Mouse (Mus musculus): ENCODE measurements around the gene Rfc1. TPM values are rescaled to one million over a fixed set of nuclear protein-coding genes. Genes with fewer than 3 reads are reported as not detected.

Gene Rfc1
- total RNA-seq (2014; fragmentation: Nextera tagmentation) (109 and 133 TPM in 2 replicates), total RNA-seq (2017) (98.5 and 111 TPM in 2 replicates), polyA plus RNA-seq (2012) (10.4 and 33.4 TPM in 2 replicates)

DNA sequence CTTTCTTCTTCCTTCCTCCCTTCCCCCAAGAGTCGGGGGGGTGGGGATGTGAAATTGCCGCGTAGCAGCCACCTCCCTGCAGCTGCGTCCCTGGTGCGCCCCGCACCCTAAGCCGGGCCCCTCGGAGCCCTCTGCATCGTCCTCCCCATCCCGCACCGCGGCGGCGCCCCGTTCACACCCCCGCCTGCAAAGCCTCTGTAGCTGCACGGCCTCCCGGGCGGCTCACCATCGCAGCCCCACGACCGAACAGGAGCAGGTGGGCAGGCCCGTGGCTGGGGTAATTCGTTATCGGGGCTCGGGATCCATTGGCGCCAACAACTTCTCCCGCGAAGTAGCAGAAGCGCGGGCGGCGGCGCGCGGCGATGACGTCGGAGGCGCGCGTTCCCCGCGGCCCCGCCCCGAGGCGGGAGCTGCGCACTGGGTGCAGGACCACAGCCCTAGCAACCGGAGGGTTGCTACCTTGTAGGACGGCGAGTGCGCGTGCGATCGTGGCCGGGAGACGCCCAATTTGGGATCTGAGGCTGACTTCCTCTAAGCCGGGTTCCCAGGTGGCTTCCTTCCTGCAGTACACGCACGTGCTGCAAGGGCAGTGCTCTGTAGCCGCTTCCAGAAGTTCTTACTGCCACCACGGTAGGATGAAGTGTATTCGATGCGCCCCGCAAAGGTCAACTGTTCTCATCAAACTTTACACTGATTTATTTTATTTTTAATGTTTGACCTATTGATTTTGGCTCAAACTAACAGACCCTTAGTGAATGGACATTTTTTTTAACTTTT lies at the start of gene Rfc1:
TSS of gene Rfc1 (minus strand) at position 373 of the 777 bp plus-strand sequence.
- DNase-seq (ENCODE audit: low spot score) (peak; percentile 91), ATAC-seq (ENCODE audit: extremely low read depth, insufficient number of reproducible peaks, low FRiP score, poor library complexity, severe bottlenecking) (peak; percentile 92)
- H3K27me3 ChIP-seq (ENCODE audit: insufficient read depth, low read length): peaks cover 4% of the 10 kb centered on the region; the same call in 1 of the 2 replicates
- H3K9me3 ChIP-seq (replicated peaks): no peaks in the 10 kb centered on the region
- peaks cover 24% of the 10 kb centered on the region for H3K4me1 ChIP-seq (ENCODE audit: insufficient read depth, low read depth, low read length)
- no peak for TF ChIP-seq POLR2AphosphoS5 (IDR thresholded peaks at IDR 0.05; ENCODE audit: insufficient replicate concordance, low read depth, low read length)
- TF ChIP-seq TAL1 (conservative IDR thresholded peaks at IDR 0.05; ENCODE audit: low read depth, low read length): no peak
- no peak for TF ChIP-seq GATA2 (IDR thresholded peaks at IDR 0.05; ENCODE audit: borderline replicate concordance, low read depth, low read length)
- TF ChIP-seq CTCF (IDR thresholded peaks at IDR 0.05; ENCODE audit: low read depth, low read length): no peak
- no peak for TF ChIP-seq GATA1 (IDR thresholded peaks at IDR 0.05; ENCODE audit: borderline replicate concordance, low read length)
- peak within 1 kb of the TSS; percentile 94 for H3K4me3 ChIP-seq (ENCODE audit: low read depth, low read length)
- H3K36me3 ChIP-seq (replicated peaks): peaks cover 32% of the 10 kb centered on the region

DNA sequence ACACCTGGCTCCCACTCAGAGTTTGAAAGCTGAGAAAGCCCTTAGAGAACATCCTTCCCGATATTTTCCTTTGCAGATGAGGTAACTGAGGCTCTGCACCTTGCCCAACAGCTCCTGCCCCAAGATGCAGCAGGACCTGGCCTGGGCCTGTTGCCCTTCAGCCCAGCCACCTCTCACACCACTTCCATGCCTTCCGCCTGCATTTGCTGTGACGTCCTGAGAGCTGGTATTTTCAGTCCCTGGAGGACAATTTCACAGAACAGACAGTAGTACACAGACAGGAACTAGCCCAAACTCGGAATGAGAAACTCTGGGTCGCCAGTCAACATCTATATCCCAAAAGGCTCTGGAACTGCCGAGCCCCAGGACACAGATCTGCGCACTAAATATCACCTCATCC lies 39.3 kb upstream of the Rfc1 start:
- Histone ChIP-seq H3K9me3 (replicated peaks) (no peaks in the 10 kb centered on the region), H3K4me3 (ENCODE audit: low read depth, low read length) (no peak overlapping the region), H3K4me1 (ENCODE audit: insufficient read depth, low read depth, low read length) (no peaks in the 10 kb centered on the region; the same call in 1 of the 2 replicates), H3K36me3 (replicated peaks) (no peaks in the 10 kb centered on the region), H3K27me3 (ENCODE audit: insufficient read depth, low read length) (peaks cover 53% of the 10 kb centered on the region)
- no peak for TF ChIP-seq GATA2 (IDR thresholded peaks at IDR 0.05; ENCODE audit: borderline replicate concordance, low read depth, low read length)
- ATAC-seq (ENCODE audit: extremely low read depth, insufficient number of reproducible peaks, low FRiP score, poor library complexity, severe bottlenecking): no peak
- no peak for DNase-seq (ENCODE audit: low spot score)

GRCm38 (mm10) chr5:65371551-65371950 lies 36.1 kb upstream of the Rfc1 start:
- TF ChIP-seq GATA2 (IDR thresholded peaks at IDR 0.05; ENCODE audit: borderline replicate concordance, low read depth, low read length) (no peak), POLR2AphosphoS5 (IDR thresholded peaks at IDR 0.05; ENCODE audit: insufficient replicate concordance, low read depth, low read length) (no peak)
- ATAC-seq (ENCODE audit: extremely low read depth, insufficient number of reproducible peaks, low FRiP score, poor library complexity, severe bottlenecking) (no peak), DNase-seq (ENCODE audit: low spot score) (no peak)
- Histone ChIP-seq H3K36me3 (replicated peaks) (no peaks in the 10 kb centered on the region), H3K27me3 (ENCODE audit: insufficient read depth, low read length) (peaks cover 52% of the 10 kb centered on the region), H3K9me3 (replicated peaks) (no peaks in the 10 kb centered on the region), H3K4me1 (ENCODE audit: insufficient read depth, low read depth, low read length) (no peaks in the 10 kb centered on the region), H3K4me3 (ENCODE audit: low read depth, low read length) (no peak overlapping the region)

GRCm38 (mm10) chr5:65367837-65368236 lies 32.4 kb upstream of the Rfc1 start:
- no peak for ATAC-seq (ENCODE audit: extremely low read depth, insufficient number of reproducible peaks, low FRiP score, poor library complexity, severe bottlenecking)

DNA sequence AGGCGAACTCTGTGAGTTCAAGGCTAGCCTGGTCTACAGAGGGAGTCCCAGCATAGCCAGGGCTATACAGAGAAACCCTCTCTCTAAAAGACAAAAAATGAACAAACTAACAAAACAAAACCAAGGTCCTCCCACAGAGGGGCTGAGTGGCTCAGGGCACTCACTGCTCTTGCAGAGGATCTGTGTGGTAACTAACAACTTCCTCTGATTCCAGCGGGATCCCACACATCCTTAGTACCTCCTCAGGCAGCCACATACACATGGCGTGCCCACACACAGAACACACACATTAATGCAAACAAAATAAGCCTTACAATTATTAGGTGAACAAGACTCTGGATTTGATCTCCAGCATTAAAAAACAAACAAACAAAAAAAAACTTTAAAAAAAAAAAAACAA lies 22.3 kb upstream of the Rfc1 start:
- Histone ChIP-seq H3K4me3 (ENCODE audit: low read depth, low read length) (no peak overlapping the region), H3K9me3 (replicated peaks) (no peaks in the 10 kb centered on the region), H3K27me3 (ENCODE audit: insufficient read depth, low read length) (peaks cover 17% of the 10 kb centered on the region), H3K4me1 (ENCODE audit: insufficient read depth, low read depth, low read length) (0 out of 2 replicates have a peak, but pooled peaks cover 2% of the 10 kb centered on the region), H3K36me3 (replicated peaks) (no peaks in the 10 kb centered on the region)
- DNase-seq (ENCODE audit: low spot score) (no peak), ATAC-seq (ENCODE audit: extremely low read depth, insufficient number of reproducible peaks, low FRiP score, poor library complexity, severe bottlenecking) (no peak)
- no peak for TF ChIP-seq GATA1 (IDR thresholded peaks at IDR 0.05; ENCODE audit: borderline replicate concordance, low read length)
- no peak for TF ChIP-seq GATA2 (IDR thresholded peaks at IDR 0.05; ENCODE audit: borderline replicate concordance, low read depth, low read length)
- no peak for TF ChIP-seq CTCF (IDR thresholded peaks at IDR 0.05; ENCODE audit: low read depth, low read length)
- TF ChIP-seq POLR2AphosphoS5 (IDR thresholded peaks at IDR 0.05; ENCODE audit: insufficient replicate concordance, low read depth, low read length): no peak
- no peak for TF ChIP-seq TAL1 (conservative IDR thresholded peaks at IDR 0.05; ENCODE audit: low read depth, low read length)

More at GRCm38 (mm10) chr5:65367837-65368236, 32.4 kb upstream of the Rfc1 start:
- TF ChIP-seq TAL1 (conservative IDR thresholded peaks at IDR 0.05; ENCODE audit: low read depth, low read length): no peak
- TF ChIP-seq CTCF (IDR thresholded peaks at IDR 0.05; ENCODE audit: low read depth, low read length): no peak
- no peak for TF ChIP-seq GATA2 (IDR thresholded peaks at IDR 0.05; ENCODE audit: borderline replicate concordance, low read depth, low read length)
- TF ChIP-seq GATA1 (IDR thresholded peaks at IDR 0.05; ENCODE audit: borderline replicate concordance, low read length): no peak
- no peak for TF ChIP-seq POLR2AphosphoS5 (IDR thresholded peaks at IDR 0.05; ENCODE audit: insufficient replicate concordance, low read depth, low read length)
- Histone ChIP-seq H3K4me1 (ENCODE audit: insufficient read depth, low read depth, low read length) (no peaks in the 10 kb centered on the region), H3K9me3 (replicated peaks) (no peaks in the 10 kb centered on the region), H3K36me3 (replicated peaks) (no peaks in the 10 kb centered on the region), H3K27me3 (ENCODE audit: insufficient read depth, low read length) (peaks cover 43% of the 10 kb centered on the region), H3K4me3 (ENCODE audit: low read depth, low read length) (no peak overlapping the region)
- DNase-seq (ENCODE audit: low spot score): no peak

- TF ChIP-seq CTCF (IDR thresholded peaks at IDR 0.05; ENCODE audit: low read depth, low read length) (no peak), POLR2AphosphoS5 (IDR thresholded peaks at IDR 0.05; ENCODE audit: insufficient replicate concordance, low read depth, low read length) (no peak), TAL1 (conservative IDR thresholded peaks at IDR 0.05; ENCODE audit: low read depth, low read length) (no peak), GATA2 (IDR thresholded peaks at IDR 0.05; ENCODE audit: borderline replicate concordance, low read depth, low read length) (no peak), GATA1 (IDR thresholded peaks at IDR 0.05; ENCODE audit: borderline replicate concordance, low read length) (no peak)
- H3K9me3 ChIP-seq (replicated peaks): no peaks in the 10 kb centered on the region
- no peak for ATAC-seq (ENCODE audit: extremely low read depth, insufficient number of reproducible peaks, low FRiP score, poor library complexity, severe bottlenecking)
Measured at GRCm38 (mm10) chr5:65356851-65357250, 21.4 kb upstream of the Rfc1 start.

More at GRCm38 (mm10) chr5:65356851-65357250, 21.4 kb upstream of the Rfc1 start:
- Histone ChIP-seq H3K27me3 (ENCODE audit: insufficient read depth, low read length) (peaks cover 26% of the 10 kb centered on the region), H3K4me3 (ENCODE audit: low read depth, low read length) (no peak overlapping the region), H3K36me3 (replicated peaks) (no peaks in the 10 kb centered on the region), H3K4me1 (ENCODE audit: insufficient read depth, low read depth, low read length) (0 out of 2 replicates have a peak, but pooled peaks cover 2% of the 10 kb centered on the region)
- DNase-seq (ENCODE audit: low spot score): no peak
